Mouse (Mus musculus): ENCODE data around the gene Rbm44.

Rbm44 gene

DNA sequence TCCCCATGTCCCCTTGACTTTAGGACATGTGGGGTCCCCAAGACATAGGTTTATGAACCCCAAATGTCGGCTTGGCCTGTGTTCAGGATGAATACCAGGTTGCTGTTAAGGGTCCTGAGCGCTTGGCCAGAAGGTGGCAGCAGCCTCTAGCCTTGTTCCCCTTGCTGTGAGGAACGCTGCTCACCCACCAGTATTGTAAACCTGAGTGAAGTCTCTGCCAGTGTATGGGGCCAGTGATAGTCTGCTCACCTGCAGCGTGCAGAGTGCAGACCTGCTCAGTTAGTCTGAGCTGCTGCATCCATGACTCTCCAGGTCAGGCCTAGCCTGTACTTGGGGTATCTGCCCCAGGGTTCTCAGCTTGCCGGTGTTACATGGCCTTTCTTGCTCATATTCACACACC lies 34.2 kb downstream of the Rbm44 start:
- peak; percentile 75 to 77 for DNase-seq (ENCODE audit: low spot score in 2 of 2)

DNA sequence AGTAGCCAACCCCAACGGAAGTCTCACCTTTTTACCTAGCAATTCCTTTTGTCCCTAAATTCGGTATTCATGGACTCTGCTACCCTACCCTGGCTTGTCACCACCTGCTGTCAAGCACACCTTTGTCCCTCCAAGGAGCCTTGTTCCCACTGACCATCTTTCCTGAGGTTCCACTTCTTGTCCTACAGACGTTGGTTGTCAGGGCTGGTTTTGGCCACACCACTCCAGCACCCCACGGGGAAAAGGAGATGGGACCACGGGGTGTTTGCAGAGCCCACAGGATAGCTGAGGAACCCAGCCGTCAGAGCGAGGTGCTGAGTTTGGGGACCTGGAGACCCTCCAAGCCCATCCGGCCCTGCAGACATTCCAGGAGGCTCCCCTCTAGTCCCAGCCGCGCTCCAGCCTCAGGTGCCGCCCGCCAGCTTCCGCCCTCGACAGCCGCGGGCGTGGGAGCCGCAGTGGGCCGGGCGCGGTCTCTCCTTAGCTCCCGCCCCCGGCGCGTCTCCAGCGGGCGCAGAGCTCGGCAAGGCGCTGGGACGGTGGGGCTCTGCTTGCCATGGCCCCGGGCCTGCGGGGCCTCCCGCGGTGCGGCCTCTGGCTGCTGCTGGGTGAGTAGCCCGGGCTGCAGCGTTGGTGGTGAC lies 34.8 kb downstream of the Rbm44 start, which contains the start of gene Ramp1:
Gene Ramp1, plus strand, starts transcription at position 290 of the 641 bp plus-strand sequence.
- DNase-seq (ENCODE audit: low spot score in 2 of 2): peak in 1 of 2 experiments; percentile 51

DNA sequence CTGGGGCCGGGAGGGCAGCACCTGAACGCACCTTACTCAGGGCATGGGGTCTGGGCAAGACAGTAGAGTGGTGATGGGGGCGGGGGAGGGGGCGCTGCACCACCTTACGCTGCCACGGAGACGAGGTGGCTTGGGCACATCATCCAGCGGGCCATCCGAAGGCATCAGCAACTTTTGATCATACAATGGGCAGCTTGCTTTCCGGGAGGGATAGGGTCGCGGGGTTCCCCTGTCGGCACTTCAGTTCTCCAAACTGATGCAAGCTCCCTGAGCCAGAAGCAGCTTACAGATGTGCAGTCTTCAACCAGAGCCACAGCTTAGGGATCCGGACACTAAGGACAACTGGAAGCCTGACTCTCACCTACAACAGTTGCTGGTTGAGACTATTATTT lies 35.3 kb downstream of the Rbm44 start:
- DNase-seq (ENCODE audit: low spot score in 2 of 2): no peak

DNA sequence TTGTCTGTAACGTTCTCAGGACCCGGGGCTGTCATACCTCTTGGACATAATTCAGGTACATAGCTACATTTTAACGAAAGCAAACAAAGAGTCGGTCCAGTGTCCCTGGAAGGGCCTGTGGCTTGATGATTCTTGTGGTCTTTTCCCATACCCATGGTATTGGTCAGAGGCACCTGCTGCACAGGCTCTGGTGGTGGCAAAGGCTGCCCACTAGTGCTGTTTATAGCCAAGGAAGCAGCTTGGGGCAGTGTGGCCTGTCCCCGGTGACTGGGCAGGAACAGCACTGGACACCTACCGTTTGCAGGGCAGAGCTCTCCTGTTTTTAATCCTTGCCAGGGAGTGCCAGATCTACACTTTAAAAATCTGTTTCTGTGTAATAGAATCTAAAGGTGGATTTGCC lies 35.8 kb downstream of the Rbm44 start:
- no peak for DNase-seq (ENCODE audit: low spot score in 2 of 2)

DNA sequence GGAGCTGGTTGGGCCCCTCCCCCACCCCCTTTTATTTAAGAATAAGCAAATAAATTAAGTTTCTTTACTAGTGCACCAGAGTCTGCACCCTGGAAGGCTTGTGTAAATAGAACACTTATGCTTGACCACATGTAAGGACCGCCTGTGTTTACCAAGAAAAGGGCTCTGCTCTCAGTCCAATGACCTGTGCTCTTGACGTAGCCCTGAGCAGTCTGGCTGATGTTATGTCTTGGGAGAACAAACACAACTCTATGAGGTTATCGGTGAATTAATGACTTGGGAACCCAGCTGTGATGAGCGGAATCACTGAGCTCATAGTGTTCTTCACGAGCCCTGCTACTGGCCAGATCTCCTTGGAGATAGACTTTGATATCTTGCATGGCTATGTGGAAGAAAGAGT lies 36.4 kb downstream of the Rbm44 start:
- no peak for DNase-seq (ENCODE audit: low spot score in 2 of 2)

DNA sequence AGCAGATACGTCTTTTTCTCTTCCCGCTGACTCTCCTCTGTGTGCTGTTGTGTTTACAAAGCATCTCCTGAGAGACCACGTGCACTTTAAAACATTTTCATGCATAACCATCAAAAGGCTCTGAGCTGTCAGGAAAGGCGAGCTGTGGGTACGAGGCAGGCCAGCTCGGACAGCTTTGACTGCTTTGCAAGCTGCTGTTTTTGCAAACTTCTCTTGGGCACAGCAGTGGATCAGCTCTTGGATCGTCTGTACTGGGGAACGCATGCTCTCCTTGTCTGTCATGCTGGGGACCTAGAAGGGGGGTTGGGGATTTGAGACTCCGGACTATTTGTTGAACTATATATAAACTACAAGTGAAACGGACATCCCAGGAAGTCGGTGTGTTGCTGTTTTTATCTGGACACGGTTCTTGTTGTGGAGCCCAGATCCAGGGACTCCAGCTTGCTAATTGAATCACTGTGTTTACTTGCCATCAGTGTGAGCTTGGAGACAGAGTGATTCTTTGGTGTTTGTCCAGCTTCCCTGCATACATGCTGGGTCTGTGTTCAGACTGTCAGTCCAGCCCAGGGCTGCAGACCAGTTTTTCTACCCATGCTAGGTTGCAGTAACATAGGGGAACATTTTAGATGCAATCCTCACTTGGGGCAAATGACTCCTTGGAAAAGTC lies 37.0 kb downstream of the Rbm44 start:
- DNase-seq (ENCODE audit: low spot score in 2 of 2): no peak

DNA sequence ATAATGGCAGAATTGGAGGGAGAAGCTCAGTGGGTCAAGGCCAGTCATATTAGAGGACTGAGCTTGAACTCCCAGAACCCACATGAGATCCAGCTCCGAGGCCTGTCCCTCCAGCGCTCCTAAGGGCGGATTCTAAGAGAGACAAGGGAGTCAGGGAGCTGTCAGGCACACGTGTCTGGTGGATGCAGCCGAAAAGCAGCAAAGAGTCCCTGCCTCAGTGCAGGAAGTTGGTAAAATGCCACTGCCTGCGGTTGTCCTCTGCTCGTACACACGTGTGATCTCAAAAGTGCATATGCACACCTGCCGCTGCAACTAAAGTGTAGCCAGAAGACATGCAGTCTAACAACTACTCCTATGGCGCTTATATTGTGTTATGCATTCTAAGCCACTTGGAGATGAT lies 38.4 kb downstream of the Rbm44 start:
- DNase-seq (ENCODE audit: low spot score in 2 of 2): no peak

DNA sequence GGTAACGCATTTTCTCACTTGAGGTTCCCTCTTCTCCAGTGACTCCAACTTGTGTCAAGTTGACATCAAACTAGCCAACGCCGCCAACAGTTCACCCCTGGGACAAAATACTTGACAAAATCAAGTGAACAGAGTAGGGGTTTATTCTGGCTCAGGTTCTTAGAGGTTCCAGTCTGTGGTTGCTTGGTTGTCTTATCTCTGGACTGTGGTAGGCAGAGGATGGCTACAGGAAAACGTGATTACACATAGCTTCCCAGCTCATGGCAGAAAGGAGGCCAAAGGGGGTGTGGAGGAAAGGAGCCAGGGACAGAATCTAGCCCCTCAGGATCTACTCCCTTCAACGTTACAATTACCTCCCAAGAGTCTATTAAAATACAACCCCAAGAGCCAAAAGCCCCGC lies 41.8 kb downstream of the Rbm44 start:
- no peak for DNase-seq (ENCODE audit: low spot score in 2 of 2)

DNA sequence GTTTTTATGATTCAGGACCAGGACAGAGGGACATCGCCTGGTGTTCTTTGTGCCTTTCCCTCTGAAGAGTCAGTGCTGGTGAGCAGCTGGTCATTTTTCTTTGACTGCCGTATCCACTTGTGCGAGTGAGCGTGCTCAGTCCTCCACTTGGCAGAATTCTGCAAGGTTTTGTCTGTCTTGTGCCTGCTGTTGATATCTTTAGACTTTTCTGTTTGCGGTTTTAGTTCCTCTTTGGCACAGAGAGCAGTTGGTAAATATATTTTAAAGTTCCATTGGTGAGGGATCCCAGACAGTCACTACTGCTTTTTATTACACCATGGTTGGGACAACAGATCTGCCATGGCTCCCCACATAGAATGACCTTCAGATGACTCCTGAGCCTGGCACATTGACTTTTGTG lies 42.4 kb downstream of the Rbm44 start:
- DNase-seq (ENCODE audit: low spot score in 2 of 2): no peak

DNA sequence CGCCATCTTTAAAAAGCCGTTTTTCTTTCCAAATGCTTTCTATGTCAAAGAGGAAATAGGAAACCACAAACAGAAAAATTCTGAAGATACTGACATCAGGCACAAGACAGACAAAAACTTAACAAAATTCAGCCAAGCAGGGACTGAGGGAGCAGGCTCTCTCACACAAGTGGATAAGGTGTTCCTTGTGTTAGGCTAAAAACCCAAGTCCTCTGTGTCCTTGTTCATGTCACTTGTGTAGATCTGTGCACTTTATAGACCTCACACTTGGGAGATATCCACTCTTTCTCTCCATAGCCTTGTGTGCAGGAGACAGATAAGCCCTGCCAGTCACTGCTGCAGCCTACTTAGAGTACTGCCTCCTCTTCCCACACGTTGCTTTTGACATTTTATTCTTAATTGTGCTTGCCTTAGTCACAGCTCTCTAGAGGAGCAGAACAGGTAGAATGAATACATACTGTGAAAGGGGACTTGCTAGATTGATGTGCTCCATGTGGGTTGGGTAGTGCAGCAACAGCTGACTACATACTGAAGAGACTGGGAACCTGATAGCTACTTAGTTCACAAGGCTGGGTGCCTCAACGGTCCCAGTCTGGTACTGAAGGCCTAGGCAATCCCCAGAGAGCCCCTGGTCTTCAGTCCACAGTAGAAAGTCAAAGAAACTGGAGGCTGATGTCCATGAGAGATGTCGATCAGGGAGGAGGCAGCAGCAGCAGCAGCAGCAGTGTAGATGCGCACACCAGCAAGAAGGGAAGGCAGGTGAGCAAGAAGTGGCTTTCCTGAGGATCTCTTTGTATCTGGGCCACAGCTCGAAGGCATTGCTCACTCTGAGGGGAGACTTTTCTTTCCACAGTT lies 43.1 kb downstream of the Rbm44 start:
- DNase-seq (ENCODE audit: low spot score in 2 of 2): no peak

DNA sequence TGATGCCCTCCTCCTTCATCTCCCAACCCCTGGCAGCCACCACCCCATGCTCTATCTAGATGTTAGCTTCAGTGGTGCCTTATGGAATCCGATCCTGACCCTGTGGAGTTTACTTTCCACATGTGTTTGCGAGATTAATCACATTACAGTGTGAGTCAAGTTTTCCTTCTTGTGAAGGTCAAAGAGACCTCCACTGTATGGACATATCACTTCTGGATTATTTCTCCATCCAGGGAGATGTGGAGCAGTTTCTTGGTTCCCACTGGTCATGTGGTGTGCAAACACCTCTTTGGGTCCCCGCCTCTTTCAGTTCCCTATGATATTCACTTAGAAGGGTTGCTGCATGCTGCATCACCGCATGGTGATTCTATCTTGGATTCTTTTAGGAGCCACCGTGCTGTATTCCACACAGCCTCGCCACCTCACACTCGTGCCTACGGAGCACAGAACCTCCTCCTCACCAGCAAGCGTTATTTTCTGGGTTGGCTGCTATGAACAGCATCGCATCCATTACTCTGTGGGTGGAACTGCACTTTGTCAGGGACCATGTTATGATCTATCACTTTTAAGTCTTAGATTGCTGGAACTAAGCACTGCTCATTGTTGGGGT lies 44.1 kb downstream of the Rbm44 start:
- DNase-seq (ENCODE audit: low spot score in 2 of 2): peak; percentile 71 to 73

DNA sequence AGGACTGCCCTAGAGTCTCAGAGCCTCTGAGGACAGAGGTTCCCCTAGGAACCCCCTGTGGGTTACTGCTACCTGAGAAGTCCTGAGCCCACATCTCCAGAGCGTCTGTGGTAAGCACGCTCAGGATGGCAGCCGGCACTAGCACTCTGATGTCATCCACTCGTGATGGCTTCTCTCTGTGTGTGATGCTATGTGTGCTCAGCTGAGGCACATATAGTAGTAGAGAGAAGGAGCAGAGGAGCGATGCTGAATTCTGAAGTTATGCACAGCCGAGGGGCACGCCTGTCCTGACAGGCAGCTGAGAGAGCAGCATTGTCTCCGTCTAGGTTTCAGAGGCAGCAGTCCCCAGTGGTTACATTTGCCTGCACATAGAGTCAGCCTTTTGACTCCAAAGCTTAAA lies 47.3 kb downstream of the Rbm44 start:
- no peak for DNase-seq (ENCODE audit: low spot score in 2 of 2)

DNA sequence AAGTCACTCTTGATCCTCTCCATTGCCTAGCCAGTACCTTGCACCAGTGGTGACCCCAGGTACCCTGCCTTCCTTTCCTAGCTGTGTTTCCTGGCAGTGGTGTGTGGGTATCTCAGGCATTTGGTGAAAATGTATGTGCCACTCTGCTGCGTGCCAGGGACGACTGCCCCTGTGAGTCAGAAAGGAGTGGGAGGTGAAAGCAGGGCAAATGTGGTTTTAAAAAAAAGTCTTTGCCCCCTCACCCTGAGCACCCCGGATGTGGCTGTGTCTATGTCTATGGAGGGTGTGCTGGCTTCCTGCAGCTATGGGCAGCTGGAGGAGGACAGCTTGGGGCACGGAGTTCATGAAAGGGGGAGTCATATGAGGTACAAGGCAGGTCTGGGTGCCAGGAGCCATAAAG lies 48.4 kb downstream of the Rbm44 start:
- no peak for DNase-seq (ENCODE audit: low spot score in 2 of 2)

DNA sequence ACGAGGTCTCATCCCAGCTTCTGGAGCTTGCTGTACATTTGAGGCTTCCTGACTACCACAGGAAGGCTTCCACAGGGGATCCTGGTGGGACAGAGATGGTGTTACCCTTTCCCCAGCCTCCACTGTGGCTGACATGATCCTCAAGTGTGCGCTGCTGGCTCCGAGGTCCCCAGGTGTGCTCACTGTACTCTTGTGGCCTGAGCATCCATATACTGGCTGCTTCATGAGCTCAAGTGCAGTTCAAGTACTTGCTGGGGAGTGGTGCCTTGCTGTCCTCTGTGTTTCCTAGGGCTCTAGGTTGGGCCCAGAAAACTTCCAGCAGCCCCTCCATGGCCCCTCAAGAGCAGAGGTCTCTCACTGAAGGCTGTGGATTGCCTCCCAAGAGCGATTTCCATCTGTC lies 48.8 kb downstream of the Rbm44 start:
- no peak for DNase-seq (ENCODE audit: low spot score in 2 of 2)

DNA sequence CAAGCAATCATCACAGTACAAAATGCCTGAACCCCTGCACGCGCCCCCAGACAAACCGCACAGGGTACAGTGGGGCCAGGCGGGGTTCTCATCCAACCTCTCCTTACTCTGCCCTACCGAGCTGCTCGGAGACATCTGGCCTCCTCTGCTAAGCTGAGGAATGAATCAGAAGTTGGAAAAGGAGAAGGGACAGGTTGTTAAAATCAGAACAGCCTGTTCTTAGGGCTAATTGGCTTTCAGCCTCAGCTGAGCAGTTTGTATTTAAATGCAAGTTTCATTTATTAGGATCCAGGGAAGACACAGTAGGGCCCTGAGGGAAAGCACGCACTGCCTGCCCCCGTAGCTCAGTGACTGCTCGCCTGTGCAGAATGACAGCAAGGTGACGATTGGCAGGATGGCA lies 54.9 kb downstream of the Rbm44 start:
- DNase-seq (ENCODE audit: low spot score in 2 of 2): no peak

DNA sequence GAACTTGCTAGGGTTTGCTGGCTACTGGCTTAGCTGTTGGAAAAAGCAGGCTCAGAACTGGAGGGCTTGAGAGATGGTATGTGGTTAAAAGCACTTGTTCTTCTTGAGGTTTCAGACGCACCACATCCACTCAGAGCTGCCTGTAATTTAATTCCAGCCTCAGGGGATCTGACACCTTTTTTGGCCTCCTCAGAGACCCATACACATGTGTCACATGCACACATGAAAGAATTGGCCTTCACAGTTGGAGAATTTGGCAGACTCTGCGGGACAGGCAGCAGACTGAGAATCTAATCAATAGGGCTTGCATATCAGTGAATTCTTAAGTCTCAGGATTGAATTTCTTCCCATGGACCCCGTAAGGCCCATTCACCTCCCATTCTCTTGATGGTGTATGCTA lies 56.2 kb downstream of the Rbm44 start:
- DNase-seq (ENCODE audit: low spot score in 2 of 2): no peak

DNA sequence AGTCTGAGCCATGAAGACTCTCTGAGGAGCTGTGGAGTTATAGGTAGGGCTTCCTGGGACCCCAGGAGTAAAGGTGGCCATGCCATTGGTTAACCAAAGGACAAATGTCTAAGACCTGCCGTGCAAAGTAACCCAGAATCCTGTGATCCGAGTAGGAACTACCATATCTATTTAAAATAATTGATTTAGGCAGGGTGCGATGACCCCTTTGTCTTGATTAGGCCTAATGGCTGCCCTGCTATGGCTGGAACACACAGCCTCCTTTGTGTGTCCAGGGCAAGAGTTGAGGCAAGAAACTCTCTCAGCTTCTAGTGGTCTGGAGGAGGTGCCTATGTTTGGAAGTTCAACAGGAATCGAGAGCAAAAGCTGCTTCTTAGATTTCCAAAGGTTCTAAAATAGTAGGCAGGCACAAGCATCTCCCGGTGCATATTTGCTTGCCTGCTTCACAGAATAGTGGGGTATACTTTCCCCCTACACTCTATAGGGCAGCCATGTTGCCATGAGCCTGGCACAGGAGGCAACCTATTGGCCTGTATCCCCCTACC lies 59.4 kb downstream of the Rbm44 start:
- DNase-seq (ENCODE audit: low spot score in 2 of 2): no peak

DNA sequence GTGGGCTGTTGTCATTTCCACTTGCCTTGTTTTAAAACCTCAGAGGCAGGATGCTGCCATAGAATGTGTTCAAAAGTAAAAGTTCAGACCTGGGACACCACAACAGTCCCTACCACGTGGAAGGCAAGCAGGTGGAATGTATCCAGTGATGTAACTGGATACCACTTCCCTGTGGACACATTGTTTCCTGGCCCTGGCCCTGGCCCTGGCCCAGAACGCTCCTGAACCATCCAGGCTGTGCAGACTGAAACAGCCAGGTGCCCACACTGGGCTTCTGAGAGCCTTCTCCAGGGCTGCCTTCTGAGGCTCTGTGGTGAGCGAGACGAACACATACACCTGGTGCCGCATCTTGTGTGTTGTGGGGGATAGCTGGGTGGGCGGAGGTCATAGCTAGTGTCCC lies 60.8 kb downstream of the Rbm44 start:
- DNase-seq (ENCODE audit: low spot score in 2 of 2): no peak

DNA sequence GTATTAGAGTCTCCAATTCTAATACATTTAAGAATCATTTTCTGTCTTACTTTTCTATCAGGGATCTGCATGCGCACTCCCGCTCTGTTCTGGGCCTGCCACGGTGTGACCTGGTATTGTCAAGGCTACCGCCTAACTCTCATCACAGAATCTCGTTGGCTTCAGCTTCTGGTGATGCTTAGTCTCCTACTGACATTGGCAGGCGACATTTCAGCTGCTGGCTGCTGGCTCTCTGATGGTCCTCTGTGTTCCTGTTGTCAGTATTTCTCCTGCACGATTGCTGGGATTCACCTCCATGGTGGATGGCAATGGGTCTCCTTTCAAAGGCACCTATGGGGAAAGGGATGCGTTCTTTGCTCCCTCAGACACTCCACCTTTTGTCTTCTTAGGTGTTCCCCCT lies 61.4 kb downstream of the Rbm44 start:
- no peak for DNase-seq (ENCODE audit: low spot score in 2 of 2)

DNA sequence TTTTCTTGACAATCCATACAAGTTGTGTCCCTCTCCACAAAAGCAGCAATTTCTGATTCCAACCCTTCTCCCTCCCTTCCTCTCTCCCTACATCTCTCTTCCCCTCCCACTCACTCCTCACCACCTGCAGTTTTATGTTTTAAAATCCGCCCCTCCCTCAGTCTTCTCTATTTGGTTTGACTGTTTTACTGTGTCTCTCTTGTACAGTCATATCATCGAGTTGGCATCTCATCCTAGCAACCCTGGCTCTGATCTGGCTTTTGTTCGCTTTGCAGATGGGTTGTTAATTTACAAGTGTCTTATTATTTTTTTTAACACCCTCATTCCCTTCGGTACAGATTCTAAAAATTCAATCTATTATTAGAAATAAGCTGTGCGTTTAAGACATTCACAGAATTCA lies 62.0 kb downstream of the Rbm44 start:
- DNase-seq (ENCODE audit: low spot score in 2 of 2): no peak

DNA sequence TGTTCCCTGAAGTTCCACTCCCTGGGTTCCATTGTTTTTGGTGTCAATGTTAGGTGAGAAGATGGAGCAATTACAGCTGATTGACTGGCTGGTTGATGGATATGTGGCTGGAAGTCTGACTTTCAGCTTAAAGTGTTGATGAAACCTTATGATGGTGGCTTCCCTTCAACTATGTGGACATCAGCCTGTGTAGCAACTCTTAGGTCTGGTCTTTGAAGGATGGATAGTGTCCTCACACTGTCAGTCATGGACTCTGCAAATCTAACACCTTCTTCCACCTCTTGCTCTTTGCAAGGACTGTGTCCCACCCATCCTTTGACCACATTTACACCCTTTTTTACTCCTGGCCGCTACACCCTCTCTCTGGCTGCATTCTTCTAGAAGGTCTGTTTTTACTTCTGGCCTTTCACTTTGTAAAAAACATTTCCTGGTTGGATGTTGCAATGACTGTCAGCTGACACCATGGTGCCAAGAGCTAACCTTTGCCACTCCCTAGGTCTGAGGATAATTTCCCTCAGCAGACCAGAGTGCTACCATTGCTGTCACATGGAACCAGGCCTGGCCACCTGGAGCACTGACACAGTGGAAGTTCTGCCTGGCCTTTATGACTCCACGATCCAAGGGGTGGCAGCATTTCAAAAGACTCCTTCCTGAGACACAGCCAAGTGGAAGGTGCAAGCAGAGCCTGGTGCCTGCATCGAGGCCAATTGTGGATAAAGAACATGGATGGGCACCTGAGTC lies 62.6 kb downstream of the Rbm44 start:
- DNase-seq (ENCODE audit: low spot score in 2 of 2): no peak

All from right cerebral cortex, postnatal 36 days (tissue).